In the genomic region with DNA sequence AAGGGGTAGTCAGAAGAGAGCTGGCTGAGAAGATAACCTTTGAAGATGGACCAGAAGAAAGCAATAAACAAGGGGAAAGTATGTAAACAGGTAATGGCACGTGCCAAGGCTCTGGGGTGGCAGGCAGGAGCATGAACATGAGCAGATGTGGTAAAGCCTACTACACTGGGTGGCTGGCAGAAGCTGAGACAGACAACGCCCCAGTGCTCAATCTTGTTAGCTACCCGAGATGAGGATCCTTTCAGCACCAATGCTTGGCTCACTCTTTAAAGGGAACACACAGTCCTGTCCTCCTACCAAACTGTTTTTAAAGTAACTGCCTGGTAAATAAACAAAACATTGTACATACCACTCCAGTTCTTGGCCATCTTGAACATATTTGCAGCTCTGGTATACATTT, we compare ENCODE assay signal across 29 mouse cellular contexts. TPM values are rescaled to one million over a fixed set of nuclear protein-coding genes. Genes with fewer than 3 reads are reported as not detected.
"Had no signal": no experiment of that assay in that cellular context is flagged by ENCODE, and none has a peak within 500 bp of the region (broad histone marks: within the 10 kb centered on the region; RNA-seq: fewer than 3 reads in every experiment).

No protein-coding gene starts in this region.

- H3K4me3 ChIP-seq: lung, embryonic 15.5 days; megakaryocyte, embryonic 14.5 days; midbrain, embryonic 13.5 days; midbrain, embryonic 15.5 days; neural tube, embryonic 12.5 days had no signal

- H3K4me1 ChIP-seq: lung, embryonic 15.5 days; megakaryocyte, embryonic 14.5 days; midbrain, embryonic 13.5 days; midbrain, embryonic 15.5 days; neural tube, embryonic 12.5 days had no signal

- DNase-seq: liver, postnatal 0 days; lung, adult 2 months; lung, postnatal 14 days; lung, postnatal 36 days; retina, postnatal 1 day; right cerebral cortex, adult 18-20 months; right cerebral cortex, postnatal 25 days; right cerebral cortex, postnatal 4 days; spleen, adult 18-20 months; thymus, adult 18-20 months; thymus, postnatal 14 days; thymus, postnatal 36 days had no signal

- H3K27ac ChIP-seq: lung, embryonic 15.5 days; macrophage; midbrain, embryonic 13.5 days; midbrain, embryonic 15.5 days; neural tube, embryonic 12.5 days had no signal

RNA-seq across cellular contexts. Expression of a gene that starts 37.8 kb away (rescaled TPM):
- total RNA-seq: megakaryocyte progenitor cell, adult 5-6 weeks; midbrain, postnatal 0 days; monocyte, adult 5-6 weeks; neutrophil, adult 5-6 weeks had no signal
- polyA plus RNA-seq: liver, postnatal 0 days; lung, adult 2 months; lung, embryonic 15.5 days; lung, postnatal 0 days; macrophage; midbrain, embryonic 11.5 days; midbrain, embryonic 13.5 days; midbrain, embryonic 15.5 days; midbrain, postnatal 0 days; neural tube, embryonic 12.5 days; neural tube, embryonic 14.5 days; small intestine, adult 2 months; stomach, embryonic 14.5 days; stomach, embryonic 16.5 days; thymus, postnatal 0 days had no signal

RNA-seq across cellular contexts. Expression of a gene that starts 59.0 kb away (rescaled TPM):
- total RNA-seq: megakaryocyte progenitor cell, adult 5-6 weeks; midbrain, postnatal 0 days; monocyte, adult 5-6 weeks; neutrophil, adult 5-6 weeks had no signal
- polyA plus RNA-seq: liver, postnatal 0 days; lung, adult 2 months; lung, embryonic 15.5 days; lung, postnatal 0 days; macrophage; midbrain, embryonic 11.5 days; midbrain, embryonic 13.5 days; midbrain, embryonic 15.5 days; midbrain, postnatal 0 days; neural tube, embryonic 12.5 days; neural tube, embryonic 14.5 days; small intestine, adult 2 months; stomach, embryonic 14.5 days; stomach, embryonic 16.5 days; thymus, postnatal 0 days had no signal
